Mouse (Mus musculus) v-Abl transformed pro-B cells (cell line): ENCODE data around the gene Ephx1.
"Not testable (repeated sequence)": the region's sequence is repeated elsewhere in the genome, so short reads cannot be mapped to it uniquely, and the experiment has no call there.

Experiments
- in situ Hi-C, 2 experiments: fragments of 400-800 bp; cut with MboI; formaldehyde crosslinking; loops; one replicate each; pipeline ENCODE4 v1.15.1; 2025; ENCODE audit not compliant: unreplicated experiment in 2 of 2

Ephx1 gene

DNA sequence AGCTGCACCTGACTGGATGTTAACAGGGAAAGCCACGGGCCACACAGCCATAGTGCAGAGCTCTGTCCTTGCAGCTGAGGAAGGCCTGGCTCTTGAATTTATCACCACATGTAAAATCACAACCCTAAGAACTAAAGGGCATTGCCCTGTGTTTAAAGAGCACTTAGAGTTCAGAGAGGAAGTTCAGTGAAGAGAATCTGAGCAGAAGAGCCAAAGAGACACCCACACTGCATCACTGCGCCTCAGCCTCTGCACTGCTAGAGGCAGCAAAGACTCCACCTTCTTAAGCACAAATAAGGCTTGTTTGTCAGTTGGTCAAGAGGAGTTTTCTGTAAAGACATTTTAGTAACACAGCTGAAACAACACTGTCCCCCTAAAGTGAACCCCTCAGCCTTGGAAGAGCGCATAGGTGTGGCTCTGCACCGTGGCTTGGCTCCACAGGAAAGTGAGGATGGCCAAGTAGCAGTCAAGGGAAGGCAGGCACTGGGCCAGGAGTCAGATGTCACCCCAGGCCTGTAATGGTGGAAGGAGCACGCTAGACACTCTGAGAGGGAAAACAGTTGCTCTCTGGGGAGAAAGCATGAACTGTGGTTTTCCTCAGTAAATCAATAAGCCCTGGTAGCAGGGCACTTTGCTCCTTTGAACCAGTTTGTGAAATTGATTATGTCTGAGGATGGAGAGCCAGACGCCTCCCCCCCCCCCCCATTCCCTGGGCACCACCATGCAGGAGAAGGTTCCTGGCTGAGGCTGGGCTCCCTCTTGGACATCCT lies 5.8 kb downstream of the Ephx1 start:
- in situ Hi-C loops, result no loop called here

DNA sequence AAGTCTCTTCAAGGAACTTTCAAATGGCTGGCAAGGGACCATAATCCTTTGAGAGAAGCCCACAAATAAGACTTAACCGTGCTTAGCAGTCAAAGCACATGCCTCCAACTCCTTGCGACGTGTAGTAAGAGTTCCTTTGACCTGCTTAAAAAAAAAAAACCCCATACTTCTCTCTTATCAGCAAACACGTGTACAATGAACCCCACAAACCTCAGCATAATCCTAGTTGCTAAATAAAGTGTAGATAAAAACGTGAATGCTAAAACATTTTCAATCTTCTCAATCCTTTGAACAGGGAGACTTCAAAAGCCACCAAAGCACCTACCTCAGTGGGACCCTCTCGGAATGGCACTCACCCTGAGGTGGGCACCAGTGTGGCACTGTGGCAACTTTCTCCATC lies 7.3 kb downstream of the Ephx1 start:
- in situ Hi-C loops, result no loop called here

DNA sequence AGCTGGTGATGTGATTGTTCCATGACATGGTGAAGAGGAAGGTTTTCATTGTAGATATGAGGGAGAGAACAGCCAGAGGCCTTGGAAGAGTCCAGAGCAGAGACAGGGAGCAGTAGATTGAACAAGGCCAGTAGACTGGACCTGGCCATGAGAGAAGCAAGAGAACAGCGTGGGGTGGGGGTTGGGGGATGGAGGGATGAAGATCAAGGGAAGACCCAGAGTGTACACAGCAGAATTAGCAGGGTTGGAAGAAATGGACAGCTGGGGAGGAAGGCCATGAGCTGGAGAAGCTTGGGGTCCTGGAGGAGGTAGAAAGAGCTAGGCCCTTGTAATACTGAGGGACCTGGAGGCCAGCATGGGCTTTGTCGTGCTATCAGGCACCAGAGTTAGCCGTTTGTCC lies 8.3 kb downstream of the Ephx1 start:
- in situ Hi-C loops, result no loop called here

DNA sequence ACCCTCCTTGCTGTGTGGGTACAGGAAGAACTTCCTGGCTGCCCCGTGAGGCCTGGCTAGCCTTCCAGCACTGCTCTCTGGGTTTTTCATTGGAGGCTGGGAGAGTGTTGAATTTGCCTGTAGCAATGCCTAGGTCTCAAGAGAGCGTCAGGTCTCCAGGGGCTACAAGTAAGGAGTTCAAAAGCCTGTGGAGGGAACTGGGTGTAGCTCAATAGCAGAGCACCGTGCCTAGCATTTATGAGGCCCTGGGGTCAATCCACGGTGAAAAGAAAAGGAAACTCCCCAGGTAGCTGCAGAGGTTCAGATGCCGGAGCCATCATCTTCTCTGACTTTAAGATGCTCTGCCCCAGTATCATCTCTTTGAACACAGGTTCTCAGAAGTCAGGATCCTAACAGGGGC lies 9.1 kb downstream of the Ephx1 start:
- in situ Hi-C loops, result no loop called here

DNA sequence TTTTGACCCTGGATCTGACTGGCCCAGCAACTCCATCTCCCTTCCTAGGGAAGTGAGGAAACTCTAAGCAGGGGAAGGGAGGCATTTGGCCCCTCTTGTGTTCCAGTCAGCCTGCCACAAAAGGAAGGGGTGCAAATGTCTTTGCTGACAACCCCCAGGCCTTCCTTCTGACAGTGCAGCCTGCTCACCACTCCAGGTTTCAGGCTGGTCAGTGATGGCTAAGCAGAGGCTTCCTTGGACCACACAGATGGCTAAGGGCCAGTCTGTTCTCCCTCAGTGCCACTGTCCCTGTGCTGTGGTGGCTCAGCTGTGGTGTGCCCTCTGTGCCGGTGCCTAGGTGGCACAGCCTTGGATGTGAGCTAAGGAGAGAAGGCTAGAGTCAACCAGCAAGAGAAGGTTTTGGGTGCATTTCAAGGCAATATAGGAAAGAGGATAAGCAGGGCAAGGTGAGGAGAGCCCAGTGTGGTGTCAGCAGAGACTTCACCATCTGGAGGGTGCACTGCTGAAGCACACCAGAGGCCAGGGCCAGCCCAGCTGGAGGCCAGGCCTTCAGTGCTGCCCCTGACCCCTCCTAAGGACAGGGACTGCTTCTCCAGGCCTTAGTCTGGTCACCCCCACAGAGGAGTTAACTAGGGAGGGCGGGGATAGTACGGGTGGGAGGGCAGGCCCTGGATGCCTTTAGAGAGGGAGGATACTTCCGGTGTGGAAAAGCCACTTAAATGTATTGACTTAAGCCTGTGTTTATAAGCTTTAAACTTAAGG lies 10.4 kb downstream of the Ephx1 start:
- in situ Hi-C loops, result no loop called here

DNA sequence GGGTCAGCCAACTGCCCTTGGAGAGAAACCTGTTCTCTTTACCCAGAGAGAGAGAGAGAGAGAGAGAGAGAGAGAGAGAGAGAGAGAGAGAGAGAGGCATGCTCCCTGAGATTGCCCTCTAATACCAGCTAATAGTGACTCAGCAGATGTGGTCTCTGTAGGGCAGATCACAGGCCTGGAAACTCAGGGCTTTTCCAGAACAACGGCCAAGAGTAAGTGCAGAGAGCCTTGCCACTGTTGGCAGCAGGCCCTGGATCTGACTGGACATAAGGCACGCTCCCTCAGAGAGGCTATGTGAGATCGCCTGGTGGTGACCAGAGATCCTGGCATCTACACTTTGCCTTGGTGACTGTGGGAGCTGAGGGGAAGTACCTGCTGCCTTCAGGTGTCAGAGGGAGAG lies 10.9 kb downstream of the Ephx1 start:
- in situ Hi-C loops, result no loop called here

DNA sequence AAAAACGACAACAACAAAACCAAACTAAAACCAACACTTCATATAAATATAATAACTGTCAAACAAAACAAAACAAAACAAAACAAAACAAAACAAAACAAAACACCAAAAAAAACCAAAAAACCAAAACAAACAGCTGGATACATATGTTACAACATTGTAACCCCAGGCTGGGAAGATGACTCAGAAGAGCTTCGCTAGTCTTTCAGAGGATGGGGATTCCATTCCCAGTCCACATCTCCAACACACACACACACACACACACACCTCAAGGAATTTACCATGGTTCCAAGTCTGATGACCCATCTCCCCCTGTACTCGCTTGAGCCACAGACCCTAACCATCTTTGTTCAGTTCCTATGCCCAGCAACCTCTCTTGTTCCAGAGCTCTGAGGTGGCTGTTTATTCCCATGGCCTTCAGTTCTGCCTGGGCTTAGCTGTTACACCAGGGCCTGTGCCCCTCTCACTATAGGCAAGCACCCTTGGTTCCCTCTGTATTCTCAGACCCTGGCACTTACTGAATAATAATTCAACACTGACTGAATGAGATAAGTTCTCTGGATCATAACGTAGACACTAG lies 11.6 kb downstream of the Ephx1 start:
- in situ Hi-C loops, result no loop called here

DNA sequence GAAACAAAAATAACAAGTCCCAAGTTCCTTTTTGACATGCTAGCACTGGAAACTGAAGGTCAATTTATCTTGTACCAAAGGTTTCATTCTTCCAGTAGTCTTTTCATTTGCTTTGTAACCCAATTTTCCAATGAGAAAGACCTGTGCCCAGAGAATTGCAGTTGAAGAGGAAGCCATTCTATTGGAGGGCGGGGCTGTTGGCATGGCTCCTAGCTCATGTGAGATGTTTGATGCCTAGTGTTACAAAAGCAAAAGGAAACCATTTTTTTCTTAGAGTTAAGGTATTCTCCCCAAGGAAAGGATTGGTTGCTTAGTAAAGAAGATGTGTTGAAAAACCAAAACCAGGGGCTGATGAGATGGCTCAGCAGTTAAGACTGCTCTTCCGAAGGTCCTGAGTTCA lies 12.4 kb downstream of the Ephx1 start:
- in situ Hi-C loops, result no loop called here

DNA sequence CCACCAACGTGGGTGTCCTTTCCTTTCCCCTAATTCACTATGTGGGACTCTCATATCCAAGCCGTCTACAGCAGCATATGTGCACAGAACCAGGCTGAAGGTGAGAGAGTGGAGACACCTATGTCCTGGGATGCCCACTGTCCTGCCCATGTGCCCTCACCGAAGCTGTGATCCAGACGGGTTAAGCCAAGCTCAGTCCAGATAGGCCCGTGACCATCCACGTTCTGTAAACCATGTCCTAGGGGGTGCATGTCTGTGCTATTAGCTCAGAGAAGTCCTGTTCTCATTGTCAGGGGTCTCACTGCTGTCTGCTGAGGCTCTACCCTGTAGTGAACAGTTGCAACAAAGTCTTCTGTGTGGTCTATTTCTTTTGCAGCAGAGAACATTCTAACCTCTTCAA lies 12.9 kb downstream of the Ephx1 start:
- in situ Hi-C loops, result no loop called here

DNA sequence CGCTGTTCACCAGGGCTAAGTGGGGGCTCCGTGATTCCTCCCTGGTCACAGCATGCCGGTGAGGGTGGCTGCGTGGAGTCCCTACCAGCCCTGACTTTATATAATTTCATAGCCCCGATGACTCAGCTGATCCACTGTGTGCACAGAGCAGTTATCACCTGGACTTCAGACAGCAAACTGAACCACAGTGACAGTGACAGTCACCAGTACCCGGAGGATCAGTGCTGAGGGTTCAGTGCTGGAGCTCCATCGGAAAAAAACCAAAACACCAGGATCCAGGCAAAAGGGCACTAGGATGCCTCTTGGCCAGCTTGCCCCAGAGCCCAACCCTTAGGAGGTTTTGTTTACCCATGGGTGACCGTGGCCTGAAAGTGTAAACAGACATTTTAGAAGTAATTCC lies 15.4 kb downstream of the Ephx1 start:
- in situ Hi-C loops, result no loop called here

DNA sequence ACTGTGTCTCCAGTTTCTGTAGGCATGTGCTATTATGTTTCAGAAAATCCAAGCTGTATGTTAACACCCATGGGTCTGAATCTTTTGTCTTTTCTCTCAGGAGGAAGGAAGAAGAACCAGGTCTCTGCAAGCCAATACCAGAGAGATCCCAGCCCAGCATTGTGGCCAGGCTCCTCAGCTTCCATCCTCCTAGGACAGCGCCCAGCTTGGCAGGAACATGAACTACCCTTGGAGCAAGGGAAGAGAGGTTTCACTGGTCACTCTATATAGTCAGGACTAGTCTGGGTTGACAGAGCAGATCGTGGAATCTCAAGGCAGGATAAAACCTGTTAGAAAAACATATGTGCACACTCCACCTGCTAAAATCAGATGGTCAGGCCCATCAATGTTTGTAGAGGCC lies 16.9 kb downstream of the Ephx1 start:
- in situ Hi-C loops, result loop anchor here in 1 of 2 experiments (5.0 kb wide), 1 partner anchor 544 kb away; no protein-coding TSS in a partner anchor

DNA sequence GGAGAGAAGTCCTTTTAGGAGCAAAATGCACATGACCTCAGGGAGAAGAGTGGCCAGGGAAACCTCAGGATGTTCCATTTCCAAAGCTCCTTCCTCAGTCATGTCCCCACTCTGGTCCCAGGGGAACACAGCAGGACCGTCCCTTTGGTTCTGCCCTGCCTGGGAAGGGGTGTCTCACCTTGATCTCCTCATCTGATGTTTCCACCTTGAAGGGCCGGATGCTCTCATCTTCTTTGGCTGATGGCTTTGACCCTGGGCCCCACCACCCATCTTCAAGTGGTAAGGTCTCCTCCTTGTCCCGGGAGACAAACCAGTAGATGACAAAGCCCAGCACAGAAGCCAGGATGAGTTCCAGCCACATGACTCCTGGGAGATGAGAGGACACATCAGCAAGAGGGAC lies 19.1 kb downstream of the Ephx1 start:
- in situ Hi-C loops, result loop anchor here in 1 of 2 experiments (5.0 kb wide), 1 partner anchor 546 kb away; no protein-coding TSS in a partner anchor

DNA sequence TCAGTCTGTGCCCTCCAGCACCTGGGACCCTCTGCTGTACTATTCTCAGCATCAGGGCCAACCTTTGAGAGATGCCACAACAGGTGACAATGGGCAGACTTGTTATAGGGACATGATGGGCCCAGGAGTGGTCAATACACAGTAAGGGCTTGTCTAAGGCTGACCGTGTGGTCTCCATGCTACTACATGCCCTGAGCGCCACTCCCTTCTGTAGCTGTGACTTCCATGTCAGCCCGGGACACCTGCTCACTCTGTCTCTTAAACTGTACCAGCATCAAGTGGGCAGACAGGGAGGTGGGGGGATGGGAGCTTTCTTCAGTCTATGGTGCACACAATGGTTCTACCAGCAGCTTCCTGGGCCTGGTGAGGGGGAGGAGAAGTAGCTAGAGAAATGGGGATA lies 19.5 kb downstream of the Ephx1 start:
- in situ Hi-C loops, result loop anchor here in 1 of 2 experiments (5.0 kb wide), 1 partner anchor 546 kb away; no protein-coding TSS in a partner anchor

DNA sequence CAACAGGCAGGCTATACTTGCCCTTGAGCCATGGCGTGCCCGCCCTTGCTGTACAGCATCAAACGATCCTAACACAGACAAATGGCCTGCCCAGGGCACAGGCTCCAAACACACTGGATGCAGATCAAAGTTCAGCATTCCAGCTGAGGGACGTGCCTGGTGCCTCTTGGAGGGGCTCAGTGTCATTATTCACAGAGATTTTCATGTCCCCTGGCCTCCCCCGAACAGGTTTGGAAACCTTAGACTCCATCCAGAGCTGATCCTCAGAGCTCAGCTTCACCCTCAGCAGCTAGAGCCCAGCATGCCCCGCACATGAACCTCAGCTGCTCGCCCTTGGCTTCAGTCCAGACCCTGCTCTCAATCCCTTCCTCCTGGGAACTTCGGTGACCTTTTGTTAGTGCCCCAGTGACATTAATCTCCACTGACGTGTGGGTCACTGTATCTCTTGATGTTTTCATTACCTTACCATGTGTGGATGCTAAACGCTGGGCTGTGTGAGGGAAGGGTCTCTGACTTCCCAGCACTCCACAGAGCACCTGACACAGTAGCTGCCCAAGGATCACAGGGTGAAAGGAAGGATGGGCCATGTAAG lies 20.1 kb downstream of the Ephx1 start:
- in situ Hi-C loops, result loop anchor here in 1 of 2 experiments (5.0 kb wide), 1 partner anchor 547 kb away; no protein-coding TSS in a partner anchor

DNA sequence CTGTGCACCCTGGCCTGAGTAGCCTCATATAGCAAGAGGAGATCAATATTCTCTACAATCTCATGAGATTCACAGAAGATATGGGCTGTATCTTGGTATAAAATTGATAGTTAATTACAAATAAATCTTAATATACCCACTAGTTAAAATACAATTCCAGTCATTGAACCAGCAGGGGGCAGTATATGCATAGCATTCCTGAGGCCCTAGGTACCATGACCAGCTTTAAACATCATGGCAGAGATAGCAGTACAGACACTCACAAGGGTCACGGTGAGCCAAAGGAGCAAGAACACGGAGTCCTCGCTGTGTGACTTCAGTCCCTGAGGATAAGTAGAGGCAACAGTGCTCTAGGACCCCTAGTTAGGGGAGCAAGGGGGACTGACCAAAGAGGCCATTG lies 28.6 kb downstream of the Ephx1 start:
- in situ Hi-C loops, result loop anchor here (5.0 to 10.0 kb wide), 6 partner anchors 40 to 625 kb away; no protein-coding TSS in a partner anchor

DNA sequence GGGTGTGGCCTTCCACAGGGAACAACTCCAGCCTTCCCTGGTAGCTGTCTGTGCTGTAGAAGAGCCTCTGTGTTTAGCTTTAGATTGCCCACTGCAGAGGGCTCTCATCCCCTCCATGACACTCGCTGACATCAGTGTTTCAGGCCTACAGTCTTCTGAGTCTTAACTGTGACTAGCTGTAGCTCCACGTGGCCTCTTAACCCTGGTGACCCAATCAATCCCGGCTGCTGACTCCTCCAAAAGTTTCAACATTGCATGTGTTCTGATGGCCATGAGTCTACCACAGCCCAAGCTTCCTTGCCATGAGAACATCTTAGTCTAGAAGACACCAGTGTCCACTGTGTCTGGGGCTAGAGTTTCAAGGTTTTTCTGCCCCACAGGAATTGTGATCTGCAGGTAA lies 30.0 kb downstream of the Ephx1 start:
- in situ Hi-C loops, result loop anchor here (5.0 to 10.0 kb wide), 6 partner anchors 42 to 627 kb away; no protein-coding TSS in a partner anchor

DNA sequence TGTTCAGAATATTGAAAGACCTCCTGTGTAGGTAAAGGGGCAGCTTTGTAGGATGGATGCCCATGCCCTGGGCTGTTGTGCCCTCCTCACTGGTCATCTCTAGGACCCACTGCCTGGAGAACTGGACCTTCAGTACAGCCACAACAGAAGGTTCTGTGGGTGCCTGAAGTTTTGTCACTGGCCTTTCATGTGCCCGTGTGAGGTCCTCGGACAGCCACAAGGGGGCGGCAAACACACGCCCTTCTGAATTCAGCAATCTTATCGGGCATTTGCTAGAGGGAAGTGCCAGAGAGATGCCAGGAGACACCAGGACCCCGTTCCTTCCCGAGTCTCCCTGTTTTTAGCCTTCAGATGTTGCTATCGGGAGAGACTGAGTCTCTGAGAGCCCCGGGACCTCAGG lies 32.9 kb downstream of the Ephx1 start:
- in situ Hi-C loops, result no loop called here

DNA sequence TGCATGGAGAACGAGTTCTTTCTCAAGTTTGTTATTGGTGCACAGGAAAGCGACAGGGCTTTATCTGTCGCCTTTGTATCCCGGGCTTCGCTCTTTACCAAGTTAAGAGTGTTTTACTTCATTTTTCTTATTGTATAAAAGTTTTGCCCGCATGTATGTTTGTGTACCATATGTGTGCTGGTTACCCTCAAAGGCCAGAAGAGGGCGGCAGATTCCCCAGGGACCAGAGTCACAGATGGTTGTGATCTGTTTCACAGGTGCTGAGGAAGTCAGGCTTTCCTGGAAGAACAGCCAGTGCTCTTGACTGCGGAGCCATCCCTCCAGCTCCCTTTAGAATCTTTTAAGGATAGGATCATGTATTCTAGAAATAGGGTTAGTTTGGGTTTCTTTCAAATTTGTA lies 34.0 kb downstream of the Ephx1 start:
- in situ Hi-C loops, result no loop called here

DNA sequence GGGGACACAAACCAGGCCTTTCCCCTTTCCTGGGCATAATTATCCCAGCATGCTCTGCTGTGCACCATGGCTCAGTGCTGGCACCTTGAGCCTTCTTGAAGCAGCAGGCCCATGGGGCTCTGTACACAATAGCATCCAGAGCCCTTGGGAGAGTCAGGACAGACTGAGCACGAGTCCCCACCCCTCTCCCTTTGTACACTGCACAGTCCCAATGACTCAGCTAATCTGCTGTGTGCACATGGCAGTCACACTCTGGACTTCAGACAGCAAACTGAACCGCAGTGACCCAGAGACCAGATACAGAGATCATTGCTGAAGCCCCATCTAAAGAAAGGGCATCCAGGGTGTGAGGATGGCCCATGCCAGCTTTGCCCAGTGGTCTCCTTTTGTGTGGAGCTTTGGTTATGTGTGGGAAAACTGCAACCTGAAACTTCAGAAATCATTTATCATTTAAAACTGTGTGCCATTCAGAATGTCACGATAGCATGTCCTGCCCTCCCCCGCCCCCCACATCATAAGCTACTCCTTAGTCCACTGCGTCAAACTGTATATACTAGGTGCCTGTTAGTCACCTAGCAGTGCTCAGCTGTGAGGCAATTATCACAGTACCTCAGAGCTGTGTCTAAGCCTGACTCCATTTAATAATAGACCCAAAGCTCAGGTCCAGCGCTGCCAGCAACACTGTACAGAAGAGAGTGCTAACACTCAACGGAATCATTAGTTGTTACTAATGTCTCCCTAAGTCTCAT lies 39.2 kb downstream of the Ephx1 start:
- in situ Hi-C loops, result not testable (repeated sequence)

DNA sequence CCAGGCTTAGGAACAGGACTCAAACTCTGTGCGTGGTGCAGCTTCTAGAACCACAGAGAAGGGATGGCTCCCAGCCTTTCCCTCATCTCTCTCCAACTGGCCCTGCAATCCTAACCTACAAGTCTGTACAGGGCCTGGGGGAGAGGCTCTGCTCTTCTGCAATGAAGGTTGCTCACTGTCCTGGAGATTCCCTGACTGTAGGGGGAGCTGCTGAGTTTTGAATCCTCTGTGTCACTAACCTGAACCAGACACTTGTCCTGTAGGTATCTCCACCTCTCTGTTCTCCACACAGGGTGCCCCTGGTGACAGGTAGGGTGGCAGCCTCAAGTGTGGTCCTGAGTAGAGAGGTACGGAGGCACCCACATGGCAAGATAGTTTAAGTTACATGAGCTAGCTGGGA lies 40.2 kb downstream of the Ephx1 start:
- in situ Hi-C loops, result no loop called here
